Mouse (Mus musculus) liver, embryonic 14.5 days (tissue): ENCODE results near the gene Mageb3.

ENCODE experiments used
- CTCF ChIP-seq: IDR thresholded peaks from 2 replicates; pipeline ENCODE4 v1.5.1; 2016; ENCODE audit warnings: antibody characterized with exemption, low read depth, control low read depth
- EP300 ChIP-seq: IDR thresholded peaks from 2 replicates; pipeline ENCODE4 v1.6.1; 2016; ENCODE audit warnings: antibody characterized with exemption, low read depth

DNA sequence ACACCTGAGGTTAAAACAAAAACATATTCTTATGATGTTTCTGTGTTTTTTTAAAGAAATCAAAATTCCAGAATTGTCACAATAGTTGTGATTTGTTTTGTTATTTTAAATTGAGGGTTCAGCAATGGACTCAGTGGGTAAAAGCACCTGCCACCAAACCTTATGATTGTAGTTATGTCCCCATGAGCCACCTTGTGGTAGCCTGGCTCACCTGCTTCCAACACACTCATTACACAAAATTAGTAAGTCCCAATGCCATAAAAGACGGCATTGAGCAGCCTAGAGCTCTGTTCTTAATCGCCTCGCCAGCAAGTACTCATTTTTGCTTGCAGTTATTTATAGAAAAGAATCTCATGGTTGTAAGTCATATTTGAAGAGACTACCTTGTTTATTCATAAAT, 45.9 kb downstream of the Mageb3 start:
- TF ChIP-seq CTCF (no peak), EP300 (no peak)
